Mouse (Mus musculus) CH12.LX (cell line): ENCODE data around the gene Gm28729. TPM values are rescaled to one million over a fixed set of nuclear protein-coding genes. Genes with fewer than 3 reads are reported as not detected.

ENCODE experiments used
- DNase-seq: peaks from one replicate; pipeline ENCODE4 v3.0.0-alpha.2; 2013; ENCODE audit errors: extremely low read depth
- H3K27ac ChIP-seq: 2 replicates; pipeline ENCODE4 v1.5.1; 2012; ENCODE audit warnings: low read depth, mild to moderate bottlenecking, control low read depth, moderate library complexity; ENCODE audit not compliant: insufficient read depth
- H3K27me3 ChIP-seq: replicated peaks from 2 replicates; pipeline ENCODE3; 2012; ENCODE audit warnings: inconsistent platforms
- H3K36me3 ChIP-seq, 2 experiments: replicated peaks in 1 of 2; 2 replicates each; pipeline versions ENCODE3 to v1.6.1; 2012; ENCODE audit warnings: inconsistent platforms in 1 of 2, low read length in 1 of 2, mild to moderate bottlenecking in 1 of 2, mixed read lengths in 1 of 2, moderate library complexity in 1 of 2; ENCODE audit not compliant: control insufficient read depth in 1 of 2, insufficient read depth in 1 of 2
- H3K4me1 ChIP-seq, 2 experiments: 2 replicates each; pipeline ENCODE4 v1.6.1; 2012; ENCODE audit warnings: inconsistent platforms in 1 of 2, moderate library complexity in 1 of 2; ENCODE audit not compliant: insufficient read depth in 2 of 2, control insufficient read depth in 1 of 2
- H3K4me2 ChIP-seq: 2 replicates; pipeline ENCODE4 v1.6.1; 2012; ENCODE audit warnings: low read depth, mild to moderate bottlenecking, control low read depth; ENCODE audit not compliant: poor library complexity, insufficient read depth, severe bottlenecking
- H3K4me3 ChIP-seq, 3 experiments: fragments of 150-350 bp in 1 of 3; sonication (generic) in 1 of 3; replicated peaks in 1 of 3; 2 replicates each; pipeline versions ENCODE3 to v1.5.1; 2011 to 2012; ENCODE audit warnings: low read depth in 2 of 3, low read length in 2 of 3, mild to moderate bottlenecking in 2 of 3, moderate library complexity in 2 of 3, control low read depth in 1 of 3, improper control_type of control experiment in 1 of 3, inconsistent platforms in 1 of 3, mixed read lengths in 1 of 3; ENCODE audit not compliant: poor library complexity in 1 of 3
- H3K79me2 ChIP-seq: replicated peaks from 2 replicates; pipeline ENCODE4 v1.6.1; 2012; ENCODE audit warnings: mild to moderate bottlenecking, moderate library complexity; ENCODE audit not compliant: control insufficient read depth, poor library complexity, insufficient read depth, severe bottlenecking; ENCODE audit errors: extremely low read depth
- H3K9ac ChIP-seq: 2 replicates; pipeline ENCODE4 v1.6.1; 2012; ENCODE audit warnings: low read depth, mild to moderate bottlenecking, control low read depth, moderate library complexity; ENCODE audit not compliant: insufficient read depth
- H3K9me3 ChIP-seq: replicated peaks from 2 replicates; pipeline ENCODE3; 2012; ENCODE audit warnings: low read length, inconsistent platforms, mixed read lengths
- CHD1 ChIP-seq: IDR thresholded peaks from 2 replicates; pipeline ENCODE4 v1.6.1; 2012; ENCODE audit warnings: low read depth, low read length, improper control_type of control experiment, inconsistent platforms
- CTCF ChIP-seq, 2 experiments: IDR thresholded peaks in 1 of 2; conservative IDR thresholded peaks in 1 of 2; 2 replicates each; pipeline ENCODE4 v1.5.1; 2011 to 2012; ENCODE audit warnings: low read depth in 2 of 2, low read length in 2 of 2, improper control_type of control experiment in 1 of 2, inconsistent platforms in 1 of 2, mild to moderate bottlenecking in 1 of 2, moderate library complexity in 1 of 2
- ELF1 ChIP-seq: IDR thresholded peaks from 2 replicates; pipeline ENCODE4 v1.6.1; 2014; ENCODE audit warnings: low read depth, mild to moderate bottlenecking, inconsistent platforms, low read length, improper control_type of control experiment
- EP300 ChIP-seq: IDR thresholded peaks from 2 replicates; pipeline ENCODE4 v1.6.1; 2011; ENCODE audit warnings: low read length, improper control_type of control experiment
- ETS1 ChIP-seq: conservative IDR thresholded peaks from 2 replicates; pipeline ENCODE4 v1.6.1; 2012; ENCODE audit warnings: low read depth, mild to moderate bottlenecking, inconsistent platforms, low read length, improper control_type of control experiment, moderate library complexity
- JUND ChIP-seq: conservative IDR thresholded peaks from 2 replicates; pipeline ENCODE4 v1.6.1; 2011; ENCODE audit warnings: low read depth, low read length, improper control_type of control experiment
- KAT2A ChIP-seq: IDR thresholded peaks from 2 replicates; pipeline ENCODE4 v1.6.1; 2012; ENCODE audit warnings: low read length, improper control_type of control experiment, inconsistent platforms; ENCODE audit not compliant: insufficient replicate concordance
- NRF1 ChIP-seq: IDR thresholded peaks from 2 replicates; pipeline ENCODE4 v1.6.1; 2014; ENCODE audit warnings: low read depth, mild to moderate bottlenecking, inconsistent platforms, low read length, improper control_type of control experiment, moderate library complexity
- PAX5 ChIP-seq: IDR thresholded peaks from 2 replicates; pipeline ENCODE4 v1.6.1; 2012; ENCODE audit warnings: low read length, inconsistent platforms, mixed read lengths
- RAD21 ChIP-seq: IDR thresholded peaks from 2 replicates; pipeline ENCODE4 v1.6.1; 2011; ENCODE audit warnings: low read depth, mild to moderate bottlenecking, low read length, improper control_type of control experiment, moderate library complexity
- TBP ChIP-seq: conservative IDR thresholded peaks from 2 replicates; pipeline ENCODE4 v1.6.1; 2011; ENCODE audit warnings: low read depth, low read length, improper control_type of control experiment
- UBTF ChIP-seq: IDR thresholded peaks from 2 replicates; pipeline ENCODE4 v1.6.1; 2012; ENCODE audit warnings: low read depth, mild to moderate bottlenecking, inconsistent platforms, low read length, improper control_type of control experiment, moderate library complexity
- USF1 ChIP-seq: IDR thresholded peaks from 2 replicates; pipeline ENCODE4 v1.6.1; 2014; ENCODE audit warnings: low read depth, mild to moderate bottlenecking, inconsistent platforms, low read length, improper control_type of control experiment
- ZC3H11A ChIP-seq: IDR thresholded peaks from 2 replicates; pipeline ENCODE4 v1.6.1; 2012; ENCODE audit warnings: low read depth, mild to moderate bottlenecking, inconsistent platforms, low read length, improper control_type of control experiment
- dilution Hi-C: fragments of 300-500 bp; cut with MboI; formaldehyde crosslinking; loops from 2 replicates; pipeline ENCODE4 v1.14.3; 2020; ENCODE audit warnings: low sequenced_read_pairs; ENCODE audit not compliant: extremely low pct_unique_long_range_greater_than_20kb, extremely low pct_ligation_motif_present
- in situ Hi-C: fragments of 300-500 bp; cut with MboI; formaldehyde crosslinking; loops from 3 replicates; pipeline ENCODE4 v1.14.3; 2019; ENCODE audit warnings: low sequenced_read_pairs, low pct_ligation_motif_present, low pct_unique_long_range_greater_than_20kb, mixed read lengths
- polyA plus RNA-seq: library from polyadenylated mRNA; unstranded; fragments of >175 nt; gene quantifications from 2 replicates; pipeline ENCODE4 v1.2.1, GENCODE M21; 2012; ENCODE audit warnings: low read depth; ENCODE audit not compliant: insufficient read length
- total RNA-seq, 2 experiments: library from RNA; depleted of rRNA; stranded (reverse); fragments of 300-350 nt in 1 of 2; fragments of >200 nt in 1 of 2; gene quantifications; 2 replicates each; pipeline ENCODE4 v1.2.3; 2012 to 2014

Gm28729 gene
- total and polyA plus RNA-seq, 3 experiments: not detected

- dilution Hi-C loops: no loop called here
Measured at GRCm38 (mm10) chr9:96529961-96530673, 5.1 kb upstream of the Gm28729 start.

GRCm38 (mm10) chr9:96526011-96526410 lies 947 bp upstream of the Gm28729 start:
- no peak for TF ChIP-seq UBTF
- no peak for TF ChIP-seq ELF1
- TF ChIP-seq PAX5: no peak
- H3K4me3 ChIP-seq: no peak overlapping the region
- H3K36me3 ChIP-seq: no peaks in the 10 kb centered on the region
- H3K79me2 ChIP-seq: no peaks in the 10 kb centered on the region
- DNase-seq: no peak
- no peak overlapping the region for H3K4me2 ChIP-seq
- H3K4me1 ChIP-seq: peaks cover 7 to 10% of the 10 kb centered on the region in 2 experiments
- in situ Hi-C loops: no loop called here
- H3K27me3 ChIP-seq: no peaks in the 10 kb centered on the region
- dilution Hi-C loops: no loop called here
- H3K27ac ChIP-seq: no peak overlapping the region
- no peaks in the 10 kb centered on the region for H3K9me3 ChIP-seq
- H3K9ac ChIP-seq: no peak overlapping the region

More at GRCm38 (mm10) chr9:96529961-96530673, 5.1 kb upstream of the Gm28729 start:
- H3K79me2 ChIP-seq: no peaks in the 10 kb centered on the region
- in situ Hi-C loops: no loop called here
- no peak overlapping the region for H3K4me3 ChIP-seq
- H3K4me1 ChIP-seq: peaks cover 3 to 6% of the 10 kb centered on the region in 2 experiments; a peak in 2 of 4 replicates
- H3K9ac ChIP-seq: no peak overlapping the region
- no peak overlapping the region for H3K4me2 ChIP-seq
- no peaks in the 10 kb centered on the region for H3K27me3 ChIP-seq
- no peaks in the 10 kb centered on the region for H3K9me3 ChIP-seq
- no peak for TF ChIP-seq JUND
- TF ChIP-seq KAT2A: no peak
- TF ChIP-seq USF1: no peak
- TF ChIP-seq NRF1: no peak
- no peak for TF ChIP-seq EP300
- TF ChIP-seq TBP: no peak
- no peak for TF ChIP-seq ZC3H11A
- TF ChIP-seq ETS1: no peak
- DNase-seq: no peak
- no peaks in the 10 kb centered on the region for H3K36me3 ChIP-seq
- H3K27ac ChIP-seq: no peak overlapping the region

- TF ChIP-seq RAD21 (peak; percentile 31), CTCF (conservative IDR thresholded peaks at IDR 0.05 in 1 of 2, IDR thresholded peaks at IDR 0.05 in 1 of 2; ENCODE audit: low read depth in 2 of 2, low read length in 2 of 2) (peak; percentile 22 to 49; a peak in 1 of 4 replicates), CHD1 (no peak)
- Histone ChIP-seq H3K4me1 (peaks cover 7 to 10% of the 10 kb centered on the region in 2 experiments), H3K36me3 (no peaks in the 10 kb centered on the region), H3K4me2 (no peak overlapping the region), H3K27me3 (no peaks in the 10 kb centered on the region), H3K79me2 (no peaks in the 10 kb centered on the region), H3K9me3 (no peaks in the 10 kb centered on the region), H3K4me3 (no peak overlapping the region), H3K27ac (no peak overlapping the region), H3K9ac (no peak overlapping the region)
- dilution Hi-C loops: no loop called here
- in situ Hi-C loops: no loop called here
- no peak for DNase-seq
Measured at GRCm38 (mm10) chr9:96523148-96523547, 1.9 kb downstream of the Gm28729 start.
